Mouse (Mus musculus): Measurements from ENCODE around the gene Gm10283.
"Not testable (repeated sequence)": the region's sequence is repeated elsewhere in the genome, so short reads cannot be mapped to it uniquely, and the experiment has no call there.

DNA sequence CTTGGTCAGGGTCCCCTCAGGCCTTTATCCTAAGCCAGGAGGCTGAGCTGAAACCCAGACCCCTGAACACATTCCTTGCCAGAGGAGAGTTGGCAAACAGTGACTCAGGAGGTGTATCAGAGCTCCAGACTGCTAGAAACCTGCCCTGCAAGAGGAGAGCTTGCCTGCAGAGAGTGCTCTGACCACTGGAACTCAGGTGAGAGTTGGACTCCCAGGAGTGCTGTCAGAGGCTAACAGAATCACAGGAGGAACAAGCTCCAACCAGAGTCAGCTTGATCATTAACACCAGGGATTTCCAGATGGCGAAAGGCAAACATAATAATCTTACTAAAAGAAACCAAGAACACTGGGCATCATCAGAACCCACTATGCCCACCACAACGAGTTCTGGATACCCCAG, 8.0 kb downstream of the Gm10283 start:
- TF ChIP-seq CTCF (IDR thresholded peaks at IDR 0.05; ENCODE audit: low read depth, low read length); POLR2A (IDR thresholded peaks at IDR 0.05; ENCODE audit: insufficient read depth, low read length): not testable (repeated sequence)

Data from ES-Bruce4 (cell line).